Mouse (Mus musculus): ENCODE measurements around the gene Gm20604.

Gm20604 gene

GRCm38 (mm10) chr12:102758403-102758756 lies at the start of gene Gm20604:
TSS of gene Gm20604 (minus strand) at chr12:102758672.
- no peak for DNase-seq

GRCm38 (mm10) chr12:102799528-102799927 lies 41.1 kb upstream of the Gm20604 start:
- DNase-seq = no peak

- no peak for DNase-seq
Observed at GRCm38 (mm10) chr12:102787927-102788326, 29.5 kb upstream of the Gm20604 start.

GRCm38 (mm10) chr12:102785593-102785985 lies 27.1 kb upstream of the Gm20604 start:
- no peak for DNase-seq

- no peak for DNase-seq
Observed at GRCm38 (mm10) chr12:102784899-102785592, 26.6 kb upstream of the Gm20604 start.

GRCm38 (mm10) chr12:102782841-102783240 lies 24.4 kb upstream of the Gm20604 start:
- DNase-seq = no peak

- peak in 1 of 2 experiments; percentile 28 for DNase-seq
Observed at GRCm38 (mm10) chr12:102779452-102779851, 21.0 kb upstream of the Gm20604 start.

GRCm38 (mm10) chr12:102778151-102778550 lies 19.7 kb upstream of the Gm20604 start:
- DNase-seq = peak; percentile 43 to 50

GRCm38 (mm10) chr12:102776035-102776434 lies 17.6 kb upstream of the Gm20604 start:
- DNase-seq = no peak

- no peak for DNase-seq
Observed at GRCm38 (mm10) chr12:102772676-102773075, 14.2 kb upstream of the Gm20604 start.

GRCm38 (mm10) chr12:102771601-102772000 lies 13.1 kb upstream of the Gm20604 start:
- no peak for DNase-seq

GRCm38 (mm10) chr12:102769000-102769399 lies 10.5 kb upstream of the Gm20604 start:
- DNase-seq = no peak

GRCm38 (mm10) chr12:102763696-102764095 lies 5.2 kb upstream of the Gm20604 start:
- DNase-seq = no peak

GRCm38 (mm10) chr12:102761668-102762067 lies 3.2 kb upstream of the Gm20604 start:
- no peak for DNase-seq

- DNase-seq = no peak
Observed at GRCm38 (mm10) chr12:102758936-102759335, 464 bp upstream of the Gm20604 start.

- DNase-seq = peak; percentile 97
Observed at GRCm38 (mm10) chr12:102757689-102758402, 626 bp downstream of the Gm20604 start, which contains the start of the genes Gm28051, Gon7 and Ubr7. TSS of gene Gm28051 (minus strand) at chr12:102757765. TSS of gene Gon7 (minus strand) at chr12:102757803. TSS of gene Ubr7 (plus strand) at chr12:102757967.

GRCm38 (mm10) chr12:102757055-102757688 lies 1.3 kb downstream of the Gm20604 start:
- DNase-seq = peak in 1 of 2 experiments; percentile 91

GRCm38 (mm10) chr12:102756304-102756703 lies 2.2 kb downstream of the Gm20604 start:
- DNase-seq = peak in 1 of 2 experiments; percentile 53

- DNase-seq = no peak
Observed at GRCm38 (mm10) chr12:102748256-102748655, 10.2 kb downstream of the Gm20604 start.

- DNase-seq = no peak
Observed at GRCm38 (mm10) chr12:102744839-102745238, 13.6 kb downstream of the Gm20604 start.

- DNase-seq = peak; percentile 93 to 94
Observed at GRCm38 (mm10) chr12:102743589-102744574, 14.6 kb downstream of the Gm20604 start, which contains the start of the genes Moap1 and Tmem251. TSS of gene Moap1 (minus strand) at chr12:102743661. TSS of gene Tmem251 (plus strand) at chr12:102743762.

GRCm38 (mm10) chr12:102743036-102743588 lies 15.4 kb downstream of the Gm20604 start:
- peak in 1 of 2 experiments; percentile 51 for DNase-seq

Measured in cerebellum, postnatal 25 days (tissue).